Mouse (Mus musculus) 416B (cell line): ENCODE measurements at regions not wholly inside any gene's neighbourhood (a gene's known extent, or its start where the extent isn't known, plus 50 kb on each side); places are given as distances from the start of the nearest gene placed in this dataset.

Experiments
- DNase-seq: peaks from one replicate; pipeline ENCODE4 v3.0.0; 2011; ENCODE audit warnings: low read depth

DNA sequence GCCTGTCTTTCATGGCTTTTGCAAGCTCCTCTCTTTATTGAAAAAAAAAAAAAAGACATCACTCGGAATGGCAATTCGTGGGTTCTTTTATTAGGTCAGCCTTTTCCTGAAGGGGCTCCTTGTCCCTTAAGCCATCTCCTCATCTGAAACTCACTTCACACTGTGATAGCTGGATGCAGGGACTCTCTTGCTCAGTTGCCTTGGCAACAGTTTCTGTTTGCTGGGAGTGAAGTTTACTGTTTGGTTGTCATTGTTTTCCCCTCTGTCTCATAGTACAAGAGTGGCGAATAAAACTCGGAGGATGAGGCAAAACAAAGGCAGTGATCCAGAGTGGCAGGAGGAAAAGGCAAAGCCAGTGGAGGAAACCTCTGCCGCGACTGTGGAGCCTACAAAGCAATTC lies 194.6 kb downstream of the Brinp2 start:
- no peak for DNase-seq

DNA sequence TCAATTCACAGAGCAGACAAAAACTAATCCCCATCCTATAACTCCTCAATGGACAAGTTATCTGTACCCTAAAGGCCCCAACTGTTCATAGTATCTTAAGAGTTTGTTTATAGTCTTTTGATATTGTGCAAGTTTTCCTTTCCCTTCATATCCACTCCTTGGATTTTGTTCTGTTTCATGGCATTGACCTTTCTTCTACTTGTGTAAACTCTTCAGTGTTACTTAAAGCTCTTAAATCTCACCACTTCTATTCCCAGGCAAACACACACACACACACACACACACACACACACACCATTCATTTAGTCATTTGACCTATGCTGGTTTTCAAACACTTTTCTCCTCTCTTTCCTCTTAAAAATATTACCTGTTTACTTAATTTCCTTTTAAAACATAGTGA lies 192.7 kb downstream of the Brinp2 start:
- DNase-seq = no peak

DNA sequence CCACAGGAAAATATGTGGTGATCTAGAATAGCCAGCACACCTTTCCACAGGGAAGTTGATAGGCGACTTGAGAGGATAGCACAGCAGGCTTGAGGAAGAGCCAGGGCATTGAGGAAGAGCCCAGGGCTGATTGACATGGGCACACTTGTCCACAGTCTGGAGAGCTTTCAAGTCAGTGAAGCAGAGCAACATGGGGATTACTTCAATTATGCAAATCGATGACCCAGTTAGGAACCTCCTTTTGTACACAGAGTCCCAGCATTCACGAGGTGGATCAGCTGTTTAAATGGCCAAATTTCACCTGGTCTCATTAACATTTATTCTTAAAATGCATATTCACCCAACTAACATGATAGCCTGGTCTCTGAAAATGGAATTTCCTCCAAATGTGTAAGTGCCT lies 186.1 kb downstream of the Brinp2 start:
- DNase-seq = no peak

DNA sequence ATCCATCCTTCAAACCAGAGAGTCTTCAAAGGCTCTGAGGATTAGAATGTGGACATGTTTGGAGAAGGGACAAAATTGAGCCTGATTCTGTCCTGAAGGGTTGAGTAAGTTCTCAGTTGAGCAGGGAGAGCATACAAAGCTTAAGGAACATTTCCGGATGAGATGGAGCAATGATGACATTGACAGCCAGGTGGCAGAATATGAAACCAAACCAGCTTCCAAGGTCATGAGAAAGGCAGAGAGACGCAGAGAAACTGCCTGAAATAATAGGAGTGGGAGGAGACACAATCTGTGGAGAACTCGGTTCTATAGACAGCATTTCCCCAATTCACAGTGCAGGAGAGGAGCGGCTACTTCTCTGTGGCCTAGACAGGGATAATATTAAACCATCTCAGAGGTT lies 176.0 kb downstream of the Brinp2 start:
- no peak for DNase-seq

DNA sequence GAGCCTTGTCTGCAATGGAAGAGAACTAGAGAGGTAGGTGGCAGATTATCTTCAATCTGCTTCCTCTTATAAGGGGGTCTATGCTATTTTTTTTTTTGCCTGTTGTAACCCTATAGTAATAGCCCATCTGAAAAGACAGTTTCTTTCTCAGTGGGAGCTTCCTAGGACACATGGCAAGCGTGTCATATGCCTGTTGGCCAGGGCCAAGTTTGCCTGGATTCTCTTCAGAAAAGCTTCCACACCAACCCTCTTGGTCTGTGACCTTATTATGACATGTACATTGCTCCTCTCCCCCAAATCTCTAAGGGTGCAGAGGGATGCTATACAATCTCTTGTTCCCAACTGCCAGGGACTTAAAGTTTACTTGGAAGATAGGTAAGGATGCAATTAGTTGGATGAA lies 174.8 kb downstream of the Brinp2 start:
- no peak for DNase-seq

DNA sequence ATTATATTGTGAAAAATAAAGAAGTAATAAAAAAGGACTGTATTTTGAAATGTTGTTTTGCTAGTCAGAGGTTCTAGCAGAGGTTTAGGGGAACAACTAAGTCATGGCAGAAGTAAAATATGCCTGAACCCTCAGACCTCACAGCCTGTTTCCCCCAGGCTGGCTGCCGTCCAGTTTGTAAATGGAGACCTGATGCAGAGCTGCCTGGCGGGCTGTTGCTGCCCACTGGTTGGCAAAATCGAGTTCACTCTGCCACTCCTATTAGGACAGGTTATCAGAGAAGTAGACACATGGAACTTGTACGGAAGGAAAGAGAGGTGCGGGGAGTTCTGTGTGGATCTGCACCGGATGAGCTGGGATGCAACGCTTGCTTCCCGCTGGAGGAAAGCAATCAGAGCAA lies 168.5 kb downstream of the Brinp2 start:
- DNase-seq = no peak

DNA sequence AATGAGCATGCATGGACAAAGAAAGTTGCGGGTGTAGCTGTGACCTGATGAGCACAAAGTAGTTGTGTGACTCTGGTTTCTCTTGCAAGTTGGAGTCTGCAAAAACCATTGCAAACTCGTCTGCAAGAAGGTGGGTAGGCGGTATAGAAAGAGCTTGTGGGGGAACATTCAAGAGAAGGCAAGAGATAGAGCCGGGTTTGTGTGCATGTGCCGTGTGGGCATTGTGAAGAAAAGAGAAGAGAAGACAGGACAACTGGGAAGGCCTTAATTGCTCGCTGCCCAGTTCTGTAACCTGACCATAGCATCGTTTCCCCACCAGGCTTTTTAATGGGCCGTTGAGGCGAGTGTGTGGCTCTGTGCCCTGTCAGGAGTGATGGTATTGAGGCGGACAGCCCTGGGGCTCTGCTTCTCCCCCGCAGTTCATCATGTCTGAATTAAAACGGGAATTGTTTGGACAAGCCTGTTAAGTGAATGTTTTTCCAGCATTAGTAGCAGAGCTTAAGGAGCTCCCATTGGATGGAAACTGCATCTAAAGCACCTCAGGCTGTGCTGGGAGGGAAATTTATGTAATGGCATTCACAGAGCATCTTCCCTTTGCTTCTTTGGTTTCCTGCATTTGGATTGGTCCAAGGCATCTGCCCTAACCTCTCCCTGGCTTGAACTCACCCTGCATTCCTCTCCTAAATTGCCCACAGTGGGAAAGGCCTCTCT lies 163.1 kb downstream of the Brinp2 start:
- no peak for DNase-seq

DNA sequence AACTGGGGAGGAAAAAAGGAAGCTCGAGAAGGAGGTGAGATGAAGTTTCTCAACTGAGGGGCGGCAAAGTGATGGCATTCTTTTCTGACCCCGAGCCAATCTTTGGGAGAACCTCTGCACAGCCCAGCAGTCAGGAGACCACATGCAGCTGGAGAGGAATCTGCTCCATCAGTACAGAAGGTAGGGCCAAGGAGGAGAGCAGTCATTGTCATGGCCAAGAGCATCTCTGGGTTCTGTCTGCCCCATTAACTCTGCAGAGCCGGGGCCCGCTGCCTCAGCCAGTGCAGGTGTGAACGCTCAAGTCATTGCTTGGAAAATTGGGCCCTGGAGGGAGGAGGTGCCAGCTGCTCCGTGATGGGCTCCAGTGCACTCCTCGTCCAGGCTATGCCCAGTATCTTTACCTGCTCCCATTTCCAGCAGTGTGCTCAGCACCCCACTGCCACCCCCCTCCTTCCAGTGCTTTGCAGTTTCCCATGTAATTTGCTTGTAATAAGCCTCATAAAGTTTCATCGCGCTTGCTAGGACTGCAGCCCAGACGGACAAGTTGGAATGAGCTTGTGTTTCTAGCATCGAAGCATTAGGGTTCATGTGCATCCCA lies 162.1 kb downstream of the Brinp2 start:
- no peak for DNase-seq
